Mouse (Mus musculus) heart, embryonic 14.5 days (tissue): ENCODE measurements around the gene Rnf223. TPM values are rescaled to one million over a fixed set of nuclear protein-coding genes. Genes with fewer than 3 reads are reported as not detected.

Experiments used
- ATAC-seq: fragments of 200-750 bp; cut with Nextera tagmentation; 2 replicates; pipeline ENCODE4 v1.8.0; 2017; ENCODE audit warnings: low read depth, moderate TSS enrichment; ENCODE audit not compliant: insufficient number of reproducible peaks, insufficient read depth, low FRiP score
- H3K27ac ChIP-seq, 2 experiments: fragments of 200-500 bp in 1 of 2; fragments of 300-500 bp in 1 of 2; sonication (generic) in 1 of 2; replicated peaks in 1 of 2; 2 replicates each; pipeline ENCODE4 v1.5.1; 2012 to 2014; ENCODE audit warnings: low read depth in 2 of 2, low read length in 2 of 2, control low read depth in 1 of 2, mild to moderate bottlenecking in 1 of 2, mixed read lengths in 1 of 2; ENCODE audit not compliant: control insufficient read depth in 1 of 2, insufficient read depth in 1 of 2
- H3K27me3 ChIP-seq: fragments of 300-500 bp; sonication (generic); 2 replicates; pipeline ENCODE4 v1.6.1; 2014; ENCODE audit warnings: mild to moderate bottlenecking, low read length, control low read depth; ENCODE audit not compliant: control insufficient read depth, insufficient read depth
- H3K36me3 ChIP-seq: fragments of 300-500 bp; sonication (generic); 2 replicates; pipeline ENCODE4 v1.6.1; 2014; ENCODE audit warnings: mild to moderate bottlenecking, control low read depth, low read length, mixed read lengths; ENCODE audit not compliant: control insufficient read depth, insufficient read depth
- H3K4me1 ChIP-seq, 2 experiments: fragments of 200-500 bp in 1 of 2; fragments of 300-500 bp in 1 of 2; sonication (generic) in 1 of 2; 2 replicates each; pipeline ENCODE4 v1.6.1; 2012 to 2014; ENCODE audit warnings: low read length in 2 of 2, control low read depth in 1 of 2, mixed read lengths in 1 of 2; ENCODE audit not compliant: control insufficient read depth in 2 of 2, insufficient read depth in 2 of 2
- H3K4me2 ChIP-seq: fragments of 300-500 bp; sonication (generic); 2 replicates; pipeline ENCODE4 v1.6.1; 2014; ENCODE audit warnings: mild to moderate bottlenecking, low read length
- H3K4me3 ChIP-seq, 2 experiments: fragments of 200-500 bp in 1 of 2; fragments of 300-500 bp in 1 of 2; sonication (generic) in 1 of 2; 2 replicates each; pipeline ENCODE4 v1.5.1; 2012 to 2014; ENCODE audit warnings: low read length in 2 of 2, mild to moderate bottlenecking in 2 of 2, control low read depth in 1 of 2, low read depth in 1 of 2, moderate library complexity in 1 of 2; ENCODE audit not compliant: control insufficient read depth in 1 of 2, insufficient read depth in 1 of 2
- H3K9ac ChIP-seq: fragments of 300-500 bp; sonication (generic); 2 replicates; pipeline ENCODE4 v1.6.1; 2014; ENCODE audit warnings: mild to moderate bottlenecking, low read length
- H3K9me3 ChIP-seq: fragments of 300-500 bp; sonication (generic); 2 replicates; pipeline ENCODE4 v1.6.1; 2016; ENCODE audit warnings: low read length, control low read depth; ENCODE audit not compliant: control insufficient read depth
- WGBS: fragments of 180-500 bp; shearing (Covaris S2); extraction: QIAGEN DNeasy Blood & Tissue Kit; methylation state at CpG from one replicate; pipeline ENCODE4 v1.1.7; 2014; 5-methylcytosine and 5-hydroxymethylcytosine counted together
- polyA plus RNA-seq: library from polyadenylated mRNA; unstranded; fragments of >200 nt; fragmentation: Nextera tagmentation; extraction: Ambion mirVana; gene quantifications from 2 replicates; pipeline ENCODE4 v1.2.1, GENCODE M21; 2014

The Rnf223 gene
- polyA plus RNA-seq, result 0.07 and 0.22 TPM in 2 replicates

- no peak within 1 kb of the TSS for H3K9ac ChIP-seq
- no peak; the same call in 1 of the 2 replicates for ATAC-seq
- H3K9me3 ChIP-seq, result no peaks in the 10 kb centered on the region
- H3K4me2 ChIP-seq, result no peak within 1 kb of the TSS
- WGBS, result 78% methylated on average over 15 of the region's 15 CpGs
- no peak within 1 kb of the TSS for H3K4me3 ChIP-seq
- no peaks in the 10 kb centered on the region for H3K27me3 ChIP-seq
- no peaks in the 10 kb centered on the region; a peak in 1 of 4 replicates for H3K4me1 ChIP-seq
- H3K36me3 ChIP-seq, result peaks cover 13% of the 10 kb centered on the region
- no peak within 1 kb of the TSS for H3K27ac ChIP-seq
Measured at GRCm38 (mm10) chr4:156130436-156130835, at the start of gene Rnf223. Rnf223 (plus strand) TSS chr4:156130513.

- H3K4me1 ChIP-seq, result peaks cover 11 to 13% of the 10 kb centered on the region in 2 experiments
- no peaks in the 10 kb centered on the region for H3K36me3 ChIP-seq
- 63% methylated on average over 4 of the region's 4 CpGs for WGBS
- H3K27me3 ChIP-seq, result peaks cover 7% of the 10 kb centered on the region
- ATAC-seq, result no peak
- H3K9ac ChIP-seq, result no peak overlapping the region
- H3K9me3 ChIP-seq, result no peaks in the 10 kb centered on the region
- no peak overlapping the region for H3K27ac ChIP-seq
- no peak overlapping the region for H3K4me2 ChIP-seq
- no peak overlapping the region for H3K4me3 ChIP-seq
Measured at GRCm38 (mm10) chr4:156082621-156083234, 47.6 kb upstream of the Rnf223 start.

- no peak for ATAC-seq
- 54% methylated on average over 5 of the region's 5 CpGs for WGBS
- Histone ChIP-seq H3K27ac (no peak overlapping the region), H3K4me3 (no peak overlapping the region), H3K36me3 (no peaks in the 10 kb centered on the region), H3K9ac (no peak overlapping the region), H3K27me3 (peaks cover 1% of the 10 kb centered on the region), H3K9me3 (no peaks in the 10 kb centered on the region), H3K4me1 (peaks cover 8% of the 10 kb centered on the region in 2 experiments), H3K4me2 (no peak overlapping the region)
Measured at GRCm38 (mm10) chr4:156083348-156083747, 47.0 kb upstream of the Rnf223 start.

- WGBS, result 53% methylated on average over 9 of the region's 9 CpGs
- no peak for ATAC-seq
- Histone ChIP-seq H3K9me3 (no peaks in the 10 kb centered on the region), H3K27ac (no peak overlapping the region), H3K4me3 (no peak overlapping the region), H3K36me3 (no peaks in the 10 kb centered on the region), H3K9ac (no peak overlapping the region), H3K4me2 (no peak overlapping the region), H3K27me3 (no peaks in the 10 kb centered on the region), H3K4me1 (peaks cover 8% of the 10 kb centered on the region in 2 experiments)
Measured at GRCm38 (mm10) chr4:156084096-156084879, 46.0 kb upstream of the Rnf223 start.

GRCm38 (mm10) chr4:156085256-156085655 is 45.1 kb upstream of the Rnf223 start:
- Histone ChIP-seq H3K9me3 (no peaks in the 10 kb centered on the region), H3K27ac (no peak overlapping the region), H3K36me3 (no peaks in the 10 kb centered on the region), H3K9ac (no peak overlapping the region), H3K4me1 (peaks cover 8% of the 10 kb centered on the region in 2 experiments), H3K4me3 (no peak overlapping the region), H3K27me3 (no peaks in the 10 kb centered on the region), H3K4me2 (no peak overlapping the region)
- 84% methylated on average over 8 of the region's 8 CpGs for WGBS
- ATAC-seq, result no peak

- Histone ChIP-seq H3K27ac (no peak overlapping the region), H3K4me1 (peaks cover 8% of the 10 kb centered on the region in 2 experiments), H3K27me3 (no peaks in the 10 kb centered on the region), H3K36me3 (no peaks in the 10 kb centered on the region), H3K9ac (no peak overlapping the region), H3K9me3 (no peaks in the 10 kb centered on the region), H3K4me2 (no peak overlapping the region), H3K4me3 (no peak overlapping the region)
- WGBS, result 30% methylated on average over 5 of the region's 5 CpGs
- ATAC-seq, result no peak
Measured at GRCm38 (mm10) chr4:156087398-156088087, 42.8 kb upstream of the Rnf223 start.

- ATAC-seq, result no peak
- Histone ChIP-seq H3K9me3 (no peaks in the 10 kb centered on the region), H3K4me2 (no peak overlapping the region), H3K4me3 (no peak overlapping the region), H3K27ac (no peak overlapping the region), H3K27me3 (no peaks in the 10 kb centered on the region; the same call in 1 of the 2 replicates), H3K36me3 (no peaks in the 10 kb centered on the region), H3K4me1 (no peaks in the 10 kb centered on the region), H3K9ac (no peak overlapping the region)
- WGBS, result 56% methylated on average over 1 of the region's 1 CpGs
Measured at GRCm38 (mm10) chr4:156091236-156091635, 39.1 kb upstream of the Rnf223 start.
